Mouse (Mus musculus) pancreas, adult 10 weeks (tissue): ENCODE data around the gene Rmdn2. TPM values are rescaled to one million over a fixed set of nuclear protein-coding genes. Genes with fewer than 3 reads are reported as not detected.

Source experiments
- polyA plus RNA-seq: library from polyadenylated mRNA; stranded (reverse); fragments of 350-450 nt; fragmentation: Illumina TruSeq; extraction: RNeasy Lipid Tissue Mini Kit (QIAGEN cat#74804); gene quantifications from one replicate; pipeline ENCODE4 v1.2.3, GENCODE M21; 2015; ENCODE audit warnings: low read depth, low replicate concordance; ENCODE audit not compliant: insufficient read depth

Rmdn2 gene
- polyA plus RNA-seq = 3.0 TPM

GRCm38 (mm10) chr17:79611545-79611944, at the start of gene Rmdn2:
TSS of gene Rmdn2 (plus strand) at chr17:79611863.

GRCm38 (mm10) chr17:79714931-79715637, 103.4 kb downstream of the Rmdn2 start, which contains the start of gene Cyp1b1:
TSS of gene Cyp1b1 (minus strand) at chr17:79715061.

Other genes starting within 250 kb of the Rmdn2 start
- 3.1 TPM for gene Cyp1b1, start 103.2 kb downstream of the Rmdn2 start, polyA plus RNA-seq